Mouse (Mus musculus): ENCODE measurements around the gene Mtus2.
"Not testable (repeated sequence)": the region's sequence is repeated elsewhere in the genome, so short reads cannot be mapped to it uniquely, and the experiment has no call there.

The Mtus2 gene

GRCm38 (mm10) chr5:147956821-147957564 lies at the start of gene Mtus2:
Mtus2 (plus strand) TSS chr5:147957320.
- in situ Hi-C loops (cut with MboI; ENCODE audit: low sequenced_read_pairs) = no loop called here

- in situ Hi-C loops (cut with MboI; ENCODE audit: low sequenced_read_pairs) = no loop called here
These were observed 49.3 kb upstream of the Mtus2 start for GRCm38 (mm10) chr5:147907851-147908250.

- in situ Hi-C loops (cut with MboI; ENCODE audit: low sequenced_read_pairs) = no loop called here
These were observed 46.2 kb upstream of the Mtus2 start for GRCm38 (mm10) chr5:147910807-147911509.

GRCm38 (mm10) chr5:147911744-147912143 lies 45.4 kb upstream of the Mtus2 start:
- in situ Hi-C loops (cut with MboI; ENCODE audit: low sequenced_read_pairs) = no loop called here

- in situ Hi-C loops (cut with MboI; ENCODE audit: low sequenced_read_pairs) = no loop called here
These were observed 43.8 kb upstream of the Mtus2 start for GRCm38 (mm10) chr5:147913241-147913842.

- in situ Hi-C loops (cut with MboI; ENCODE audit: low sequenced_read_pairs) = no loop called here
These were observed 42.0 kb upstream of the Mtus2 start for GRCm38 (mm10) chr5:147915038-147915566.

- in situ Hi-C loops (cut with MboI; ENCODE audit: low sequenced_read_pairs) = no loop called here
These were observed 40.9 kb upstream of the Mtus2 start for GRCm38 (mm10) chr5:147916171-147916570.

GRCm38 (mm10) chr5:147918044-147918846 lies 38.9 kb upstream of the Mtus2 start:
- in situ Hi-C loops (cut with MboI; ENCODE audit: low sequenced_read_pairs) = no loop called here

- in situ Hi-C loops (cut with MboI; ENCODE audit: low sequenced_read_pairs) = no loop called here
These were observed 32.5 kb upstream of the Mtus2 start for GRCm38 (mm10) chr5:147924621-147925020.

- in situ Hi-C loops (cut with MboI; ENCODE audit: low sequenced_read_pairs) = no loop called here
These were observed 31.1 kb upstream of the Mtus2 start for GRCm38 (mm10) chr5:147925935-147926604.

- in situ Hi-C loops (cut with MboI; ENCODE audit: low sequenced_read_pairs) = no loop called here
These were observed 28.2 kb upstream of the Mtus2 start for GRCm38 (mm10) chr5:147928668-147929497.

- in situ Hi-C loops (cut with MboI; ENCODE audit: low sequenced_read_pairs) = no loop called here
These were observed 22.0 kb upstream of the Mtus2 start for GRCm38 (mm10) chr5:147935096-147935495.

- in situ Hi-C loops (cut with MboI; ENCODE audit: low sequenced_read_pairs) = no loop called here
These were observed 17.9 kb upstream of the Mtus2 start for GRCm38 (mm10) chr5:147939226-147939625.

GRCm38 (mm10) chr5:147945000-147945666 lies 12.0 kb upstream of the Mtus2 start:
- in situ Hi-C loops (cut with MboI; ENCODE audit: low sequenced_read_pairs) = no loop called here

- in situ Hi-C loops (cut with MboI; ENCODE audit: low sequenced_read_pairs) = no loop called here
These were observed 7.2 kb upstream of the Mtus2 start for GRCm38 (mm10) chr5:147949881-147950280.

GRCm38 (mm10) chr5:147951751-147952150 lies 5.4 kb upstream of the Mtus2 start:
- in situ Hi-C loops (cut with MboI; ENCODE audit: low sequenced_read_pairs) = no loop called here

- in situ Hi-C loops (cut with MboI; ENCODE audit: low sequenced_read_pairs) = not testable (repeated sequence)
These were observed 3.9 kb upstream of the Mtus2 start for GRCm38 (mm10) chr5:147953181-147953580.

- in situ Hi-C loops (cut with MboI; ENCODE audit: low sequenced_read_pairs) = no loop called here
These were observed 1.4 kb upstream of the Mtus2 start for GRCm38 (mm10) chr5:147955671-147956070.

- in situ Hi-C loops (cut with MboI; ENCODE audit: low sequenced_read_pairs) = no loop called here
These were observed 699 bp upstream of the Mtus2 start for GRCm38 (mm10) chr5:147956421-147956820.

Data from CH12F3 (cell line).